Mouse (Mus musculus): ENCODE data around the gene Ttc41. TPM values are rescaled to one million over a fixed set of nuclear protein-coding genes. Genes with fewer than 3 reads are reported as not detected.

Gene Ttc41
- total RNA-seq, 4 experiments from 2014 or later = 0.96 to 1.5 (median 1.1) TPM

DNA sequence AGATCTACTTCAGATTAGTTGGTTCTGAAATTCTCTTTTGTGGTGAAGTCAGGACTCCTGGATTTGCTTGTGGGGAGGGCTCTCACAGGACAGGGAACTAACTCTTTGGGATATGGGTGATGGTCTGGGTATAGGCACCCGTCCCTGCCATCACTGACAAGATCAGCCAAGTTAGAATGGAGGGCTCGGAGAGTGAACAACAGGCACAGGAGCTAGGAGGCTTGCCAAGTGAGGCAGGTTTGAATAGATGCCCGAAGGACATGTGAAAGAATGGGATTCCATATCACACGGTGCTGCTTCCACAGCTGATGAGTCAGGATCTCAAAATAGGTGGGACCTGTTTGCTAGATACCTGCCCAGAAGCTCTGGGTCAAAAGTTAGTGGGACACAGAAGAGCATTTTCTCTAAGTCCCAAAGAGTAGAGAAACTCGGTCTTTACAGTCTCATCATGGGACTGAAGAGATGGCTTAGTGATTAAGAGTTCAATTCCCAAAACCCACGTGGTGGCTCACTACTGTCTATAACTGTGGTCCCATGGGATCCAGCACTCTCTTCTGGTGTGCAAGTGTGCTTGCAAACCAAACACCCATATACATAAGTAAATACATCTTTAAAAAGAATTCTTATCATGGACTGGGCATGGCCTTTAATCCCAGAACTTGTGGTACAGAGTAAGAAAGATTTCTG, 50.3 kb downstream of the Ttc41 start:
- no peak for DNase-seq (ENCODE audit: low spot score in 2 of 2)

DNA sequence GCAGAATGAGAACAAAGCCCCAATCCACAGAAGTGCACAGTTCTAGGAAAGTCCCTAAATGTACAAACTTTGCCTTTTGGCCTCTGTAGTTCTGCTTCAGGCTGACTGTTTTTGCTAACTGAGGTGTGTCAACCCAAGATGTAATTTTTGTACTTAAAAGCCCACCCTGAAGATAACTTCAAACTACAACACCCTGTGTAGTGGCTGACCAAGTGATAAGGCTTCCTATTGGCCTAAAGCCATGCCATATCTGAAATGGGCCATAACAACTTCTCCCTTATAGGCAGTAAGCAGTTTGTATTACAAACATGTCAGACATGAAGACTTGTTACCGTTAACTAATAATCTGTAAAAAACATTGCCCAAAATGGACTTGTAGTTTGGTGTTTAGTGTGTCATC, 52.1 kb downstream of the Ttc41 start:
- no peak for DNase-seq (ENCODE audit: low spot score in 2 of 2)

DNA sequence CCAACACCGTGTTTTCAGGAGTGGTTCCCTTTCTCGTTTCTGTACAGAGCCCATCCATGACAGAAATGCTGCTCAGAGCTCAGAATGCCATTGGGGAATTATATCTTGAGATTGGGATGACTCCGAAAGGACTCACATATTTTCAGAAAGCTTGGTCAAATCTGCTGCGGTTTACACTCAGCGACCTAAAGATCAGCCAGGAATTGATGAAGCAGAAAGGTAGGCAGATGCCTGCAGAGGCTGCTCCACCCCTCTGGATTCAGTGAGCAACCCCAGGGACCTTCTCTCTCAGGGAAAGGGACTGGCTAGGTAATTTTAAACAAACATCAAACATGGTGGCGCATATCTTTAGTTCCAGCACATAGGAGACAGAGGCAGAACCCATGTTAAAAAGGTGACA, 52.6 kb downstream of the Ttc41 start:
- no peak for DNase-seq (ENCODE audit: low spot score in 2 of 2)

DNA sequence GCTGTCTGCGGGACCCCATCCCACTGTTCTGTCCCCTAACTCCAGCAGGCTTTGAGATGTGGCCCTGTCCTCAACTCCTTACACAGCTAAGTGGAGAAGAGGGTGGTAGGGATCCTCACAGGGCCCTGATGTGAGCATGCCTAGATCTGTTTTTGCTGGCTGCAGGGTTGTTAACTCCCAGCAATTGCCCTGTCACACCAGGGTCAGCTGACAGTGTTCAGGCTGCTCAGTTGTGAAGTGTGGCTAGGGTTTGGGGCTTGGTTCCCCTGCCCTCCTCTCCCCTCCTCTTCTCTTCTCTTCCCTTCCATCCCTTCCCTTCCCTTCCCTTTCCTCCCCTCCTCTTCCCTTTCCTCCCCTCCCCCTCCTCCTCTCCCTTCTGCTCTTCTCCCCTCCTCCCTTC, 55.6 kb downstream of the Ttc41 start:
- no peak for DNase-seq (ENCODE audit: low spot score in 2 of 2)

DNA sequence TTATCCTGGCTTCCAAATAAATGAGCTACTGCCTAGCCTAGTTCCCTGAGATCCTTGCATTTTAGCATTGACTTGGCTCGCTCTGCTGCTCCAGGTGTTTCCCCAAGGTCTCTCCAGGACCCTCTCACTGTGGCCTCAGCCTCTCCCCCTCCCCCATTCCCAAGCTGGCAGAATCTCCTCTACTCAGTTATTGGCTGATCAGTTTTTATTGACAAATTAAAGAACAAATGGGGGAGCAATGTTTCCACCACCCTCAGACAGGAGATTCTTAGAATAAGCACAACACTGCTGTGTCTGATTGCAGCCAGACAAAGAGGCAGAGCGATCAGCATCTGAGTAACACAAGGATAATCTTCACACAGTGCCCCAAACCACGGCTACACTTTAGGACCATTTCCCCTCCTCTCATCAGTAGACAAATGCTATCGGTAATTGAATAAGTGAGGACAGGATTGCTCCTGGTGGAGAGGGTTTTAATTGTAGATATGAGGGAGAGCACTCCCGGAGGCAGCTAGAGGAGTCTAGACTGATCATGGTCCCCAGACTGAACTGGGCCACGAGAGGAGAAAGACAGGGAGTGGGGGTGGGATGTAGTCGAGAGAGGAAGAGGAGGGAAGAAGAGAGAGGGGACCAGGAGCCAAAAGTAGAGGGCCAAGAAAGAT, 56.2 kb downstream of the Ttc41 start:
- no peak for DNase-seq (ENCODE audit: low spot score in 2 of 2)

DNA sequence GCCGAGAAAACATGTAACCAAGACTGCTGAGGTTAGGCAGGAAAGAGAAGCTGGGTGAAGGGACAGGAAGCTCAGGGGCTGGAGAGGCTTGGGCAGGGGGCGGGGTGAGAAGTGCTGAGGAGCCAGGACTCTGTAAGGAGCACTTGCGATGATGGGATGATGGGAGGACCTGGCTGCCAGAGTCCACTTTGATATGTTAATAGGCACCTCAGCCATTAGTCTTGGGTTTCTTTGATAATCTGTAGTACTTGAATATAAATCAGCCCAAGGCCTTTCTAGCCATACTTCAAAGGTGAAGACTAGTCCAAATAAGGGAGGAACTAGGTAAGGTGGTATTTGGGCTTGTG, 56.7 kb downstream of the Ttc41 start:
- DNase-seq (ENCODE audit: low spot score in 2 of 2) = no peak

DNA sequence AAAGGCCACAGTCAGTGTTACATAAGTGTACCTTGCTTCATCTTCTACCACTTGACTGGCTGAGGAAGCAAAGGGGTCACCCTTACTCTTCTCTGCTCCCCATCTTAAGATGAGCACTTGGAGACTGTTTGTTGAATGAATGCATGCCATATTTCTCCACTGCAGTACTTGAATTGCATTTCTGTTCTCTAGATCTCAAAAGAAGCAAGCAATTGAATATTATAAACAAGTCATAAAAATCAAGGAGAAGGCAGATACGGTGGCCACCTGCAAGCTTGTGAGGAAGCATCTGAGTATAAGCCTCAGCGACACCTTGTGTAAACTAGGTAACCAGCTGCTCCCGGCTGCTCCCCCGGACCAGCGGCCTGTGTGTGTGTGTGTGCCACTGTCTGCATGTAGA, 58.1 kb downstream of the Ttc41 start, which contains the start of gene Gm49358:
Gene Gm49358, plus strand, starts transcription at position 301 of the 400 bp plus-strand sequence.
- no peak for DNase-seq (ENCODE audit: low spot score in 2 of 2)

DNA sequence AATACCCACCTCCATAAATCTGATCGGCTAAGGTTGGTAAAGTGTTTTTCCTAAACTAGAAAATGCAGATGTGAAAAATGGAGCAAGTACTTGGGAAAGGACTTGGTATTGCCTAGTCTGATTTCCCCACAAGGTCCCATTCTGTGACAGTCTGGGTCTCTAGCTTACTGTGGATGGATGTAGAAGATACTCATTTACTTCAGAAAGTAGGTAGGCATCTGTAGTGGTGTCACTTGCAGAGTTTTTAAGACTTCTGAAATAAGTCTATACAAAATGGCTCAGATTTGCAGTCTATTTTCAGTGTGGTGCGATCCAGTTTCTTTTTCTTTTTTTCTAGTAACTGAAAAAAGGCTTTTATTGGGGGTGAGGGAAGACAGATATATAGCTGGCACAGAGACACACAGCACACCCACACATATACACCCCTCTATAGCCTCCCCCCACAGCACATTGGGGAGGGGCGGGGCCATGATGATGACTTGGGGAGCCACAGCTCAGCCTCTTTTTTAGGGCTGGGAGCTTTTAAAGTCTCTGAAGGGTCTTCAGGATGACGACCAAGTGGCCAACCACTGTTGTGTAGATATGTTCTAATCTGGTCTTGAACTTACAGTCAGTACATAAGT, 59.8 kb downstream of the Ttc41 start:
- no peak for DNase-seq (ENCODE audit: low spot score in 2 of 2)

DNA sequence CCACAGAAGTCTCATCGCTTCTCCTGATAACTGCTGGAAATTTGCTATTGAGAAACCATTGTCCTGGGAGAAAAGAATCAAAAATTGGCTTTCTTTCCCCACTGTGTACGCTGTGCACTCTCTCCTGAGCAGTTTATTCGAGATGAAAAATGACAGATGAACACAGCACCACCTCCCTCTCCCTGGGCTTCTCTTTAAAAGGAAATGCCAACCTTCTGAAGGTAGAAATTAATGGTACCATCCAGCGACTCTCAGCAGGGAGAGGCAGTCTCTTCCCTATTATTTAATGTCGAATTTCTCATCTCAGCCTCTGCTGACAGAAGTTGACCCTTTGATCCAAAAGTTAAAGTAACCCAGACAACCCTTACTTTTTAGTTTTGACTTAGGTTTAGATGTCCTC, 63.6 kb downstream of the Ttc41 start:
- no peak for DNase-seq (ENCODE audit: low spot score in 2 of 2)

DNA sequence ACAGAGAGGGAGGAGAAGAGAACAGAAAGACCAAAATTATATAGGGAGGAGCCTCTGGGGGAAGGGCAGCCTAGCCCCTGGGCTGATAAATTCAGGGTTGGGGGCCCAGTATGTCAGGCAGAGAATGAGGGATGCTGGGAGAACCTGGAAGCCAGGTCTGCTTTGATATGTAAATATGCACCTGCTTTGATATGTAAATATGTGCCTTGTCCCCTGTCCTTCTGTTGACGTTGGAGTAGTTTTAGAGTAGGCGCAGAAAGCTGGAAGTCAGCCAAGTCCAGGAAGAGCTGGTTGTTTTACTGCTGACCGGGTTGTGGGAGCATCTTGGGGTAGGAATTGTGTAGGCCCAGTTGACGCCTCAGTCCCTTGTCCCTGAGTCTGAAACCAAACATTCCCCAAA, 64.2 kb downstream of the Ttc41 start:
- no peak for DNase-seq (ENCODE audit: low spot score in 2 of 2)

DNA sequence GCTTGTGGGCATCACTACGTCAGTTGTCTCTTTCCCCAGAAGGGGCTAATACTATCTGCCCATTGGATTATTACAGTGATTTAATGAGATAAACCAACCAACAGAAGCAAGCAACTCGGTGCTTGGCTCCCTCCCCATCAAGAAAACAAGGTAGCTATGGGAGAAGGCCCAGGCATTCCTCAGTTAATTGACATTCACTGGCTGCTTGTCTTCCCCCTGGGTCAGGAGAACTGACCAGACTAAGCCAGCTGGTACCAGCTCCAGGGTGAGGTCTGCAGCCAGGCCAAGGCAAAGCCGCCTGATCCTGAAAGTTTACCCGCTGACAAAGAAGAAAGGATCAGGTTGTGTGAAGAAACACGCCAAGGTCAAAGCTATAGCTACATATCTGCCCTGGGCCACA, 66.1 kb downstream of the Ttc41 start:
- no peak for DNase-seq (ENCODE audit: low spot score in 2 of 2)

DNA sequence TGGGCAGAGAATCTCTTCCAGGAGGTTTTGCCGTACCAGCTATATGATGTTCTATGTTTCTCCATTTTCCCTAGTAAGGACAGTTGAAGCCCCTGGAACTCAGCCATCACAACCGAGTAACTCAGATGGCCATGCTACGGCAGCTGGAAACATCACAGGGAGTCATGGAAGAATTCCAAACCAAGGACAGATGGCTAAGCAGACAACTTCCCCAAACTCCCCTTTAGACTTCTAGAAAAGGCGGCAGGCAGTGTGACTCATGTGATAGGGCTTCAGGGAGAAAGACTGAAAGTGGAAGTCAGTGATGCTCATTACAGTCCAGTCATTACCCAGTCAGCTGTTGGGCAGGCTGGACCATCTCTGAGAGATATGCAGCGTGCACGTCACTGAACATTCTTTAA, 66.6 kb downstream of the Ttc41 start:
- no peak for DNase-seq (ENCODE audit: low spot score in 2 of 2)

DNA sequence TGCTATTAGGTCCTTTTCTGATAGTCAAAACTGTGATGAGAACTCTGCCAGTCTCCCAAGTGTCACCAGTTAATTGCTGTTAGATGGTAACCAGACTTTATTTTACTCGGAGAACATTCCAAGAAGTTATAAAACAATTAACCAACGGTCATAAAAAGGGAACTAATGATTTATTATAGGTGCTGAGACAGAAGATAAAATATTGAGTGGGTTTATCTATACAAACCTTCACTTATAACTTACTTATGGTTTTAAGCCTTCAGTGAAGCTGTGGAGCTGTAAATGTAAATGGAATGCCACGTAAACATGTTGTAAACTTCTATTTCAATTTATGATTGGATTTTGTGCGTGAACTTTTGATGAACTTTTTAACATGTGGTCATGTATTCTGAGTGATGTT, 67.7 kb downstream of the Ttc41 start:
- DNase-seq (ENCODE audit: low spot score in 2 of 2) = no peak

DNA sequence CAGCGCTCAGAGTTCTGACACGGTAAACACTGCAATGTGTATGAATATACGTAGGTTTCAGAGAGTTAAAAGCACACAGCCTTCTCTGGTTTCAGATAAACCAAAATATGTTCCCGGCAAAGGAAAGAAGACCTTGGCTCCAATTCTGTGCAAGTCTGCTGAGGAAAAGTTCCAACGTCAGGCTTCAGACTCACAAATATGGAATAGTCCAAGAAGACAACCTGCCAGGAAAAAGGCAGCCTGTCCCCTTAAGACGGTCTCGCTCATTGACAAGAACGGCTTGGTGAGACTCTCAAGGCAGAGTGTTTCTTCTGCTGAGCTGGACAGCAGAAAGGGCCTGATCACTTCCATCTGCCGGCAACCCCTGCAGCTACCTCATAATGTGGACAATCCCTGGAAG, 70.7 kb downstream of the Ttc41 start:
- DNase-seq (ENCODE audit: low spot score in 2 of 2) = no peak

DNA sequence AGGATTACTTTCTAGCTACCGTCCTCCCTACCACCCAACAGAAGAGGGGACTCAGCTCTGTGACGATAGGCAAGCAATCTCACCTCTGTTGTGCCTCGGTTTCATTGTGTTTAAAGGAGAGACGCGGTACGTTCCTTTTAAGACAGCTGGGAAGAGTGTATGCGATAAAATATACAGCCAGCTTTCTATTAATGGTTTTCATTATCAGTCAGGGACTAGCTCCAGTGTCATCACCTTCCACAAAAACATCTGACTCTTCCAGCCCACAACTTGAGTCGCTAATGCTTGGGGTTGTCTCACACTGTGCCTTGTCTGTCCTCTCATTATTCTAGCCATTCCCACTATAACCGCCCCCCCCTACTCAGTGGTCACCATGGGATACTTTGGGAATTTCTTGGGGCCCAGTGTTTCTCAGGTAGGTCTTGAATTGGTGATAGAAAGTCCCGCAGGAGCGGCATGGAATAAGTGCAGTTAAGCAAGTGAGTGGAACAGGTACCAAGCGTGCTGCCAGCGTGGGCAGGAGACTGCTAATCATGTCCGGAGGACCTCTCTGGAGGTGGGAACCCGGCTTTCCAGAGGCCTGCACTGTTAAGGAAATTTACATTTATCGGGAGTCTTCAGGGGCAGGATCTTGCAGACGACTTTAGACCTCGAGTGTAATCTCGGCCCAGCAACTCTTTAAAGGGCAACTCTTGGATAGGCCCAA, 72.2 kb downstream of the Ttc41 start:
- DNase-seq (ENCODE audit: low spot score in 2 of 2) = no peak

DNA sequence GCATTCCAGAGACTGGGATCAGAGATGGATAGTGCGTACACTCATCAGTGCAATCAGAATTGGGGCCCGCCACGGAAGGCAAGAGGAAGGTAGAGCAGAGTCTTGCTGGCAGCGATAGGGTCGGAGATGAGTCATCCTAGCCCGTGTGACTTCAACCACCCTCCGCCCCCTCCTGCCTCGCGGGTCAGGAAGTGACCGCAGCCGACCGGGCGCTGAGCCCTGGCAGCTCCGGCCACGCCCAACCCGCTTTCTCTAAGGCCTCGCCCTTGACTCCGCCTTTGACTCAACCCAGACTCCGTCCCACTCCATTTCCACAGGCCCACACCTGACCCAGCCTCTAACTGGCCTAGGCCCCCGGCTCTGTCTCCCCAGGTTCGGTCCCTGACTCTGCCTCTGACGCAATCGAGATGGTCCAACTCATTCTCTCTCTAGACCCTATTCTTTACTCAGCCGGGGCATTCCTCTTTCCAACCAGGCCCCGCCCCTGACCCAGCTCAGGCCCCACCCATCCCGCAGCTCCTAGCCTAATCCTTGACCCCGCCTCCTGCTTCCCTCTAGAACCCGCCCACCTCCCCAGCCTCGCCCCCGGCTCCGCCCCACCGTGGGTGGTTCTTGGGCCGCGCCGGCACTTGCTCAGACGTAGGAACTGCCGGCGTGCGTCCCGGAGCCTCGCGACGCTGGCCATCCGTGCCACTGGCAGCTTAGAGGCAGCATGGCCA, 72.9 kb downstream of the Ttc41 start, which contains the start of gene Nt5dc3:
Gene Nt5dc3, plus strand, starts transcription at position 608 of the 719 bp plus-strand sequence.
- peak; percentile 90 to 92 for DNase-seq (ENCODE audit: low spot score in 2 of 2)

DNA sequence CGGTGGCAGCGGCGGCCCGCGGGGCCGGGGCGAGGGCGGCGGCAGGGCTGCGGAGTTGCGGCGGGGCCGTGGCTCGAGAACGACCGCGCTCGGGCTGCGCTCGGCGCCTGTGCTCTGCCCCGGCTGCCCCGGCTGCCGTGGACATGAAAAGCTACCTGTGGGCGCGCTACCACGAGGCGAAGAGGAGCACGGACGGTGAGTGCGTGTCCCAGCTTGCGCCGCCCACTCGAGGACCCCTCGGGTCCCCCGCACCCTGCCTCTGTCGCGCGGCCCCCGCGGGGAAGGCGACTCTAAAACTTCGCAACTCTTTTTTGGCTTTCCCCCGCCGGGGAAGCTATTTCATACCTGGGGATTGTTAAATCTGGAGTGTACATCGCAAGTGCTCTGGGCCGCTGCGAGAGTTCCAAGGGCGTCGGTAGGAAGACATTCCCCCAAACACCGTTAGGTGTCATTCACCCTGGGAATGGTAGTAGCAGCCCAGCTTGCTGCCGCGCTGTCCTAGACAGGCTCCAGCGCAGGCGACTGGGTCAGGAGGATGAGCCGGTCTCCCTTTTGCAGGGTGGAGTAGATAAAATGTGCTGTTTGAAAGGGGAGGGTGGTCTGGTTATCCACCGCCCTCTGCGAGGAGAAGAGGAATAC, 73.6 kb downstream of the Ttc41 start:
- DNase-seq (ENCODE audit: low spot score in 2 of 2) = no peak

DNA sequence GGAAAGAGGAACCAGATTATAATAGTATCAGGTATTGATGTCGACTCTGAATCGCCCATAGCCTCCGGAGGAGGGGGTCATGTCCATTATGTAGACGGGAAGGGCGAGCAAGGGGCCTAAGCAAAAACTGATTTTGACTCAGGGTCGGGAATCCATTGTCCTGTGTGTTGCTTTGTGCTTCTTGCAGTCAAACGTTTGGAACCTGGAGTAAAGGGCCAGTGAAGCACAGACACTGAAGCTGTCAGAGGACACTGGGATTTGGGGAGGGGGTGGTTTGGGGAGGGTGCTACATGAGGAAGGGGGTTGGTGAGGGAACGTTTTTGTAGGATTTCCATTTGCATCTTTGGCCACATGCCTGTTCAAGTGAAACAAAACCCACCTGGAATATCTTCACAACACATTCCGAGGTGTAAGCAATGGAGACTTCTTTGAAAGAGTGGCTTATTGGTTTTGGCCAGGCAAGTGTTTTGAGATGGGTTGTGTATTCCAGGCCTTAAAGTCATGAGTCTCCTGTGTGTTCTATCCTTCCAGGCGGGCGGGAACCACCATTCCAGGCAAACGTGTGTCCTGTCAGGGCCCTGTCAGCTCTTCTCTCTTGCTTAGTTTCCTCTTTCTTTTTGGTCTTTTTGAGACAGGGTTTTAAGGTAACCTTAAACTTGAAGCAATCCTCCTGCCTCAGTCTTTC, 74.3 kb downstream of the Ttc41 start:
- no peak for DNase-seq (ENCODE audit: low spot score in 2 of 2)

DNA sequence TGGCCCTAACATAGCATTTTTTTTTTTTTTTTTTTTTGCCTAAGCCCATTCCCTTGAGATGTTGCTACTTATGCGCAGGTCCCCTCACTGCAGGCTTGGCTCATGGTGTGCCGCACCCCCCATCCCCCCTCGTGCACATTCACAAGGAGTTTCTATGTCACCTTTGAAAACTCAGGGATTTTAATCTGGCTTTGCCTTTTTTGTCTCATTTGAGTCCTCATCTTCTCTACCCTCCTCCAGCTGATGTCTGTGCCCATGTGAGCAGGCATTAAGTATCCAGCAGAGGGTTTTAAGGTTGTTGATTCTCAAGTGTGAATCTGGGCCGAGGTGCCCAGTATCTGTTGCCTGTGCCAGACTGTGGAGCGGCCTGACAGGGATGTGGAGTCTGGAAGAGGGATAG, 76.0 kb downstream of the Ttc41 start:
- no peak for DNase-seq (ENCODE audit: low spot score in 2 of 2)

DNA sequence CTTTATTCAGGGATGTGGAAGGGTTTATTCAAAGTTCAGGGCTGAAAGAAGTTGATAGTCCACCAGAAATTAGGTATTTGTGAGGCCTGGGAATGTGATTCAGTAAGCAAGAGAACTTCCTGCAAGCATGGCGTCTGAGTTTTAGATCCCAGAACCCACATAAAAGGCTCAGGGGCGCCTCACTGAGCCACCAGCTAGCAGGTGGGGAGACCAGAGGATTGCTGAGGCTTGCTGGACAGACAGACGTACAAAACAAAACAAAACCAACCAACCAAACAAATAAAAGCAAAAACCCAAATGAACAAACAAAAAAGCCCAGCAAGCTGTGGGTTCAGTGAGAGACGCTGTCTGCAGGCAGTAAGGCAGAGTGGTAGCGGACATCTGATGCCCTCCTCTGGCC, 77.0 kb downstream of the Ttc41 start:
- DNase-seq (ENCODE audit: low spot score in 2 of 2) = no peak

DNA sequence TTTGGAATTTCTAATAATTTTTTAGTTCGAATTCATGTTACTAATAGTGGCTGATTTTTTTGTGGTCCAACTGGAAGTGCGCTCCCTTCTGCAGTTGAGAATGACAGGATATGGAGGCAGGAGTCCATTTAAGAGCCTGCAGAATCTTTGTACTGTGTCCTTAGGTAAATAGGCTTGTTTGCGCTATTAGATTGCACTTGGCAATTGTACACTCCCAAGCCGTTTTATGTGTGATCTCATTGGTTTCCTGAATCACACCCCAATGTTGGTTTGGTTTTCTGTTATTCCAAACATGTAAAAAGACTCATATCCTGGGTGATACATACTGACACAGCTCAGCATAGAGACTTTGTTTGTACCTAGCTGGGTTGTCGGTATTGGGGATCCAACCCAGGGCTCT, 78.0 kb downstream of the Ttc41 start:
- no peak for DNase-seq (ENCODE audit: low spot score in 2 of 2)

Data from layer of hippocampus, adult 8-10 months (tissue).